9 mouse cellular contexts compared by ENCODE assay signal in genomic region chr3:152355361-152355760, GRCm38 (mm10). TPM values are rescaled to one million over a fixed set of nuclear protein-coding genes. Genes with fewer than 3 reads are reported as not detected.
A peak's percentile ranks its signal among the peaks of the same experiment; 100 is the strongest.
DNase-seq lines count a peak whose midpoint lies in the region; ATAC-seq and TF ChIP-seq lines count a peak whose summit lies in the region.
"Had no signal": no experiment of that assay in that cellular context is flagged by ENCODE, and none has a peak within 500 bp of the region (broad histone marks: within the 10 kb centered on the region; RNA-seq: fewer than 3 reads in every experiment).

No protein-coding gene starts in this region.

- peak; percentile 25 for DNase-seq in kidney, postnatal 0 days (ENCODE audit: low spot score)
- DNase-seq in kidney, adult 11 months = no peak
- DNase-seq in adrenal gland, postnatal 25 days = peak; percentile 30
- peak; percentile 81 for DNase-seq in lung, embryonic 14.5 days
- DNase-seq in thymus, postnatal 0 days (ENCODE audit: low spot score) = peak; percentile 54
- DNase-seq in frontal cortex, postnatal 10 days (ENCODE audit: low spot score in 2 of 2) = no peak
- DNase-seq in limb, embryonic 10.5 days (ENCODE audit: low spot score) = no peak
- no peak for DNase-seq in retina, postnatal 1 day
- DNase-seq: left cerebral cortex, postnatal 4 days had no signal

- 42% methylated on average over 5 of the region's 5 CpGs for WGBS in kidney, postnatal 0 days
- 17% methylated on average over 5 of the region's 5 CpGs for WGBS in lung, embryonic 14.5 days
- WGBS in limb, embryonic 10.5 days = 74% methylated on average over 5 of the region's 5 CpGs

- H3K4me1 ChIP-seq in kidney, postnatal 0 days (replicated peaks; ENCODE audit: insufficient read depth, low read length) = no peaks in the 10 kb centered on the region; the same call in 1 of the 2 replicates
- 0 out of 2 replicates have a peak, but pooled peaks cover 3% of the 10 kb centered on the region for H3K4me1 ChIP-seq in lung, embryonic 14.5 days (ENCODE audit: insufficient read depth)
- peaks cover 12% of the 10 kb centered on the region for H3K4me1 ChIP-seq in limb, embryonic 10.5 days

- no peak for TF ChIP-seq CTCF in kidney, postnatal 0 days (IDR thresholded peaks at IDR 0.05; ENCODE audit: low read depth)
- no peak for TF ChIP-seq CTCF in lung, embryonic 14.5 days (IDR thresholded peaks at IDR 0.05; ENCODE audit: low read depth)

- no peaks in the 10 kb centered on the region for H3K9me3 ChIP-seq in kidney, postnatal 0 days (replicated peaks; ENCODE audit: low read length)
- H3K9me3 ChIP-seq in lung, embryonic 14.5 days (ENCODE audit: low read depth, low read length) = no peaks in the 10 kb centered on the region
- H3K9me3 ChIP-seq in limb, embryonic 10.5 days (replicated peaks) = no peaks in the 10 kb centered on the region

- no peak overlapping the region for H3K27ac ChIP-seq in kidney, postnatal 0 days
- no peak overlapping the region for H3K27ac ChIP-seq in lung, embryonic 14.5 days (ENCODE audit: low read depth)
- H3K27ac ChIP-seq in limb, embryonic 10.5 days = no peak overlapping the region

- no peaks in the 10 kb centered on the region for H3K27me3 ChIP-seq in kidney, postnatal 0 days (ENCODE audit: insufficient read depth, low read length)
- H3K27me3 ChIP-seq in lung, embryonic 14.5 days (ENCODE audit: insufficient read depth, low read length) = no peaks in the 10 kb centered on the region
- H3K27me3 ChIP-seq in limb, embryonic 10.5 days (ENCODE audit: low read depth, poor library complexity, severe bottlenecking) = no peaks in the 10 kb centered on the region

- ATAC-seq in kidney, postnatal 0 days (replicated peaks; ENCODE audit: low FRiP score, low read depth) = no peak
- peak; percentile 90 for ATAC-seq in lung, embryonic 14.5 days (ENCODE audit: insufficient read depth)

- no peak overlapping the region for H3K4me3 ChIP-seq in kidney, postnatal 0 days (replicated peaks; ENCODE audit: low read depth, low read length)
- H3K4me3 ChIP-seq in lung, embryonic 14.5 days (ENCODE audit: low read depth, low read length) = no peak overlapping the region
- H3K4me3 ChIP-seq in limb, embryonic 10.5 days = no peak overlapping the region

- H3K4me2 ChIP-seq in kidney, postnatal 0 days (ENCODE audit: low read length) = no peak overlapping the region
- no peak overlapping the region for H3K4me2 ChIP-seq in lung, embryonic 14.5 days

- H3K9ac ChIP-seq in kidney, postnatal 0 days (ENCODE audit: low read depth, low read length) = no peak overlapping the region
- no peak overlapping the region for H3K9ac ChIP-seq in lung, embryonic 14.5 days

- H3K36me3 ChIP-seq in kidney, postnatal 0 days (ENCODE audit: insufficient read depth, low read length) = 0 out of 2 replicates have a peak, but pooled peaks cover 6% of the 10 kb centered on the region
- peaks cover 18% of the 10 kb centered on the region for H3K36me3 ChIP-seq in lung, embryonic 14.5 days (ENCODE audit: insufficient read depth)
- H3K36me3 ChIP-seq in limb, embryonic 10.5 days = peaks cover 19% of the 10 kb centered on the region

RNA-seq across cellular contexts. Expression of gene Usp33, which starts 9.1 kb away (rescaled TPM):
- 30.5 and 30.7 TPM in 2 replicates for polyA plus RNA-seq in kidney, postnatal 0 days (2015; fragmentation: Nextera tagmentation; extraction: Ambion mirVana)
- total RNA-seq in adrenal gland, postnatal 25 days (2021) = 121 and 126 TPM in 2 replicates
- polyA plus RNA-seq in lung, embryonic 14.5 days (2014; fragmentation: Nextera tagmentation; extraction: Ambion mirVana) = 57.4 and 59.0 TPM in 2 replicates
- 30.4 and 35.4 TPM in 2 replicates for polyA plus RNA-seq in thymus, postnatal 0 days (2015; fragmentation: Nextera tagmentation; extraction: Ambion mirVana)
- polyA plus RNA-seq in limb, embryonic 10.5 days (2016; fragmentation: Nextera tagmentation; extraction: Ambion mirVana) = 46.4 and 52.0 TPM in 2 replicates

RNA-seq across cellular contexts. Expression of gene Miga1, which starts 15.2 kb away (rescaled TPM):
- polyA plus RNA-seq in kidney, postnatal 0 days (2015; fragmentation: Nextera tagmentation; extraction: Ambion mirVana) = 14.4 and 14.6 TPM in 2 replicates
- total RNA-seq in adrenal gland, postnatal 25 days (2021) = 6.3 and 10.8 TPM in 2 replicates
- polyA plus RNA-seq in lung, embryonic 14.5 days (2014; fragmentation: Nextera tagmentation; extraction: Ambion mirVana) = 18.1 and 20.3 TPM in 2 replicates
- polyA plus RNA-seq in thymus, postnatal 0 days (2015; fragmentation: Nextera tagmentation; extraction: Ambion mirVana) = 13.1 and 14.4 TPM in 2 replicates
- polyA plus RNA-seq in limb, embryonic 10.5 days (2016; fragmentation: Nextera tagmentation; extraction: Ambion mirVana) = 16.8 and 21.5 TPM in 2 replicates

RNA-seq across cellular contexts. Expression of gene Zzz3, which starts 39.9 kb away (rescaled TPM):
- 44.4 and 46.3 TPM in 2 replicates for polyA plus RNA-seq in kidney, postnatal 0 days (2015; fragmentation: Nextera tagmentation; extraction: Ambion mirVana)
- total RNA-seq in adrenal gland, postnatal 25 days (2021) = 37.3 and 45.0 TPM in 2 replicates
- 68.6 and 72.3 TPM in 2 replicates for polyA plus RNA-seq in lung, embryonic 14.5 days (2014; fragmentation: Nextera tagmentation; extraction: Ambion mirVana)
- 41.7 and 44.6 TPM in 2 replicates for polyA plus RNA-seq in thymus, postnatal 0 days (2015; fragmentation: Nextera tagmentation; extraction: Ambion mirVana)
- 57.8 and 60.1 TPM in 2 replicates for polyA plus RNA-seq in limb, embryonic 10.5 days (2016; fragmentation: Nextera tagmentation; extraction: Ambion mirVana)

Comparison
In these comparisons a context has a peak if more than half of its experiments do, and no peak if none do; other contexts are left out.
1. DNase-seq: peak in kidney, postnatal 0 days (single experiment), adrenal gland, postnatal 25 days (single experiment), lung, embryonic 14.5 days (single experiment) and thymus, postnatal 0 days (single experiment); none in kidney, adult 11 months (single experiment), frontal cortex, postnatal 10 days (0 of 2), limb, embryonic 10.5 days (single experiment) and retina, postnatal 1 day (single experiment).